Mouse (Mus musculus) MEL (cell line): ENCODE measurements around the gene Rhoh. TPM values are rescaled to one million over a fixed set of nuclear protein-coding genes. Genes with fewer than 3 reads are reported as not detected.

Experiments used
- DNase-seq: peaks from one replicate; pipeline ENCODE4 v3.0.0; 2011; ENCODE audit warnings: low read depth, low spot score
- H3K27ac ChIP-seq: 2 replicates; pipeline ENCODE4 v1.5.1; 2012; ENCODE audit warnings: low read depth, mild to moderate bottlenecking, control low read depth, low read length, moderate library complexity; ENCODE audit not compliant: control insufficient read depth
- H3K27me3 ChIP-seq, 2 experiments: fragments of 150-350 bp in 1 of 2; sonication (generic) in 1 of 2; 2 replicates each; pipeline ENCODE4 v1.6.1; 2012; ENCODE audit warnings: low read length in 2 of 2, mild to moderate bottlenecking in 2 of 2, improper control_type of control experiment in 1 of 2, moderate library complexity in 1 of 2; ENCODE audit not compliant: insufficient read depth in 2 of 2, control insufficient read depth in 1 of 2
- H3K36me3 ChIP-seq, 2 experiments: 2 replicates each; pipeline ENCODE4 v1.6.1; 2012 to 2014; ENCODE audit warnings: low read length in 2 of 2, improper control_type of control experiment in 1 of 2, inconsistent platforms in 1 of 2, mild to moderate bottlenecking in 1 of 2; ENCODE audit not compliant: insufficient read depth in 2 of 2, control insufficient read depth in 1 of 2
- H3K4me1 ChIP-seq, 2 experiments: fragments of 150-350 bp in 1 of 2; sonication (generic) in 1 of 2; 2 replicates each; pipeline ENCODE4 v1.6.1; 2012; ENCODE audit warnings: low read length in 2 of 2, improper control_type of control experiment in 1 of 2, mild to moderate bottlenecking in 1 of 2; ENCODE audit not compliant: insufficient read depth in 2 of 2, control insufficient read depth in 1 of 2
- H3K4me3 ChIP-seq, 2 experiments: fragments of 150-350 bp in 1 of 2; sonication (generic) in 1 of 2; 2 replicates each; pipeline ENCODE4 v1.5.1; 2012; ENCODE audit warnings: low read depth in 2 of 2, low read length in 2 of 2, mild to moderate bottlenecking in 2 of 2, moderate library complexity in 2 of 2, control low read depth in 1 of 2, improper control_type of control experiment in 1 of 2; ENCODE audit not compliant: control insufficient read depth in 1 of 2, insufficient read depth in 1 of 2
- H3K79me2 ChIP-seq: 2 replicates; pipeline ENCODE4 v1.6.1; 2012; ENCODE audit warnings: mild to moderate bottlenecking, low read length, moderate library complexity; ENCODE audit not compliant: control insufficient read depth, poor library complexity, insufficient read depth
- H3K9ac ChIP-seq: 2 replicates; pipeline ENCODE4 v1.6.1; 2012; ENCODE audit warnings: low read depth, mild to moderate bottlenecking, control low read depth, low read length, moderate library complexity; ENCODE audit not compliant: control insufficient read depth, poor library complexity, severe bottlenecking
- H3K9me3 ChIP-seq: fragments of 150-350 bp; sonication (generic); replicated peaks from 2 replicates; pipeline ENCODE4 v1.6.1; 2012; ENCODE audit warnings: mild to moderate bottlenecking, low read length, improper control_type of control experiment, moderate library complexity; ENCODE audit not compliant: insufficient read depth
- BHLHE40 ChIP-seq: IDR thresholded peaks from 2 replicates; pipeline ENCODE4 v1.6.1; 2012; ENCODE audit warnings: low read depth, mild to moderate bottlenecking, inconsistent platforms, low read length, improper control_type of control experiment, borderline replicate concordance
- CHD1 ChIP-seq: IDR thresholded peaks from 2 replicates; pipeline ENCODE4 v1.6.1; 2012; ENCODE audit warnings: low read depth, mild to moderate bottlenecking, inconsistent platforms, low read length, improper control_type of control experiment
- CTCF ChIP-seq, 3 experiments: IDR thresholded peaks in 2 of 3; conservative IDR thresholded peaks in 1 of 3; 2 replicates each; pipeline ENCODE4 v1.5.1; 2011 to 2012; ENCODE audit warnings: low read length in 3 of 3, low read depth in 2 of 3, mild to moderate bottlenecking in 2 of 3, improper control_type of control experiment in 1 of 3, inconsistent platforms in 1 of 3, mixed read lengths in 1 of 3, moderate library complexity in 1 of 3; ENCODE audit not compliant: control insufficient read depth in 1 of 3, insufficient read depth in 1 of 3, poor library complexity in 1 of 3, severe bottlenecking in 1 of 3
- ETS1 ChIP-seq: IDR thresholded peaks from 2 replicates; pipeline ENCODE4 v1.6.1; 2012; ENCODE audit warnings: low read depth, mild to moderate bottlenecking, inconsistent platforms, low read length, improper control_type of control experiment, moderate library complexity
- GABPA ChIP-seq: IDR thresholded peaks from 2 replicates; pipeline ENCODE4 v1.6.1; 2012; ENCODE audit warnings: low read depth, mild to moderate bottlenecking, inconsistent platforms, low read length, improper control_type of control experiment, moderate library complexity
- GATA1 ChIP-seq: IDR thresholded peaks from 2 replicates; pipeline ENCODE4 v1.6.1; 2011; ENCODE audit warnings: low read depth, low read length, improper control_type of control experiment
- JUND ChIP-seq: IDR thresholded peaks from 2 replicates; pipeline ENCODE4 v1.6.1; 2011; ENCODE audit warnings: low read depth, mild to moderate bottlenecking, improper control_type of control experiment, low read length
- KAT2A ChIP-seq: conservative IDR thresholded peaks from 2 replicates; pipeline ENCODE4 v1.6.1; 2012; ENCODE audit warnings: low read depth, low read length, improper control_type of control experiment, inconsistent platforms
- MAX ChIP-seq: IDR thresholded peaks from 2 replicates; pipeline ENCODE4 v1.6.1; 2011; ENCODE audit warnings: low read length, improper control_type of control experiment
- MAZ ChIP-seq: IDR thresholded peaks from 2 replicates; pipeline ENCODE4 v1.6.1; 2012; ENCODE audit warnings: low read depth, mild to moderate bottlenecking, inconsistent platforms, low read length, improper control_type of control experiment
- MEF2A ChIP-seq: IDR thresholded peaks from 2 replicates; pipeline ENCODE4 v1.6.1; 2014; ENCODE audit warnings: low read depth, mild to moderate bottlenecking, inconsistent platforms, low read length, improper control_type of control experiment; ENCODE audit not compliant: poor library complexity, insufficient replicate concordance, severe bottlenecking; ENCODE audit errors: extremely low read depth
- MXI1 ChIP-seq: IDR thresholded peaks from 2 replicates; pipeline ENCODE4 v1.6.1; 2011; ENCODE audit warnings: mild to moderate bottlenecking, low read depth, low read length, improper control_type of control experiment
- MYB ChIP-seq: IDR thresholded peaks from 2 replicates; pipeline ENCODE4 v1.6.1; 2011; ENCODE audit warnings: mild to moderate bottlenecking, low read depth, low read length, improper control_type of control experiment
- MYC ChIP-seq: IDR thresholded peaks from 2 replicates; pipeline ENCODE4 v1.6.1; 2011; ENCODE audit warnings: low read depth, mild to moderate bottlenecking, low read length, improper control_type of control experiment, moderate library complexity
- NELFE ChIP-seq: IDR thresholded peaks from 2 replicates; pipeline ENCODE4 v1.6.1; 2011; ENCODE audit warnings: low read depth, low read length, improper control_type of control experiment
- RAD21 ChIP-seq: IDR thresholded peaks from 2 replicates; pipeline ENCODE4 v1.6.1; 2011; ENCODE audit warnings: mild to moderate bottlenecking, low read depth, low read length, improper control_type of control experiment
- SMC3 ChIP-seq: IDR thresholded peaks from 2 replicates; pipeline ENCODE4 v1.6.1; 2011; ENCODE audit warnings: low read depth, low read length, improper control_type of control experiment
- TAL1 ChIP-seq: IDR thresholded peaks from 2 replicates; pipeline ENCODE4 v1.6.1; 2012; ENCODE audit warnings: mild to moderate bottlenecking, inconsistent platforms, low read length, moderate library complexity, mixed read lengths
- TCF12 ChIP-seq: IDR thresholded peaks from 2 replicates; pipeline ENCODE4 v1.6.1; 2014; ENCODE audit warnings: low read depth, mild to moderate bottlenecking, inconsistent platforms, low read length, improper control_type of control experiment, moderate library complexity
- UBTF ChIP-seq: IDR thresholded peaks from 2 replicates; pipeline ENCODE4 v1.6.1; 2012; ENCODE audit warnings: low read depth, mild to moderate bottlenecking, inconsistent platforms, low read length, improper control_type of control experiment, moderate library complexity, borderline replicate concordance; ENCODE audit not compliant: insufficient read depth
- USF1 ChIP-seq: IDR thresholded peaks from 2 replicates; pipeline ENCODE4 v1.6.1; 2014; ENCODE audit warnings: low read depth, mild to moderate bottlenecking, inconsistent platforms, low read length, improper control_type of control experiment, moderate library complexity
- USF2 ChIP-seq, 2 experiments: IDR thresholded peaks; 2 replicates each; pipeline ENCODE4 v1.6.1; 2011 to 2012; ENCODE audit warnings: improper control_type of control experiment in 2 of 2, low read length in 2 of 2, borderline replicate concordance in 1 of 2, inconsistent platforms in 1 of 2, low read depth in 1 of 2, mild to moderate bottlenecking in 1 of 2; ENCODE audit not compliant: insufficient read depth in 1 of 2
- ZMIZ1 ChIP-seq: IDR thresholded peaks from 2 replicates; pipeline ENCODE4 v1.6.1; 2012; ENCODE audit warnings: low read depth, mild to moderate bottlenecking, inconsistent platforms, low read length, improper control_type of control experiment, moderate library complexity
- ZNF384 ChIP-seq: IDR thresholded peaks from 2 replicates; pipeline ENCODE4 v1.6.1; 2012; ENCODE audit warnings: low read depth, mild to moderate bottlenecking, inconsistent platforms, low read length, improper control_type of control experiment
- polyA plus RNA-seq, 2 experiments: library from polyadenylated mRNA; stranded (reverse) in 1 of 2; unstranded in 1 of 2; fragments of >175 nt in 1 of 2; fragments of >200 nt in 1 of 2; gene quantifications; 2 replicates each; pipeline versions ENCODE4 v1.2.1 to v1.2.4; 2012; ENCODE audit warnings: low replicate concordance in 2 of 2, low read depth in 1 of 2; ENCODE audit not compliant: insufficient read length in 2 of 2, insufficient read depth in 1 of 2, missing spikeins in 1 of 2
- total RNA-seq: library from RNA; depleted of rRNA; stranded (reverse); fragments of 300-350 nt; gene quantifications from 2 replicates; pipeline ENCODE4 v1.2.3, GENCODE M21; 2012

Rhoh gene
- total and polyA plus RNA-seq, 3 experiments = 0.15 to 0.31 TPM; not detected in 1

DNA sequence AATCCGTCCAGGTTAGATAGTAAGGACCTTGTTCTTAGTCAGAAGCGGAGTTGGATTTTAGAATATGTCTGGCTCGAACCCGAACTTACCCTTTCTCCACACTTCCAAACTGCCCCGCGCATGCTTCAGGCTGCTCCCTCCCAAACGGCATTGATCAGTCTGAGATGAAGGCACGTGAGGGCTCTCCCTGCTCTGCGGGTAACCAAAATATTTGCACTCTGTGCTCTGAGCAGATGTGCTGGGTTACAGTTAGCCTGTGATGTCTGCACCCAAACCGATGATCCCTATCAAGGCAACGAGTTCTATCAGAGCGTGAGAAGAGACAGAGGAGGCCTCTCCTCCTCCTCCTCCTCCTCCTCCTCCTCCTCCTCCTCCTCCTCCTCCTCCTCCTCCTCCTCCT lies 3.1 kb upstream of the Rhoh start:
- Histone ChIP-seq H3K4me1 (peaks cover 0 to 26% of the 10 kb centered on the region in 2 experiments; a peak in 3 of 4 replicates), H3K79me2 (no peaks in the 10 kb centered on the region), H3K9ac (no peak overlapping the region), H3K27ac (no peak overlapping the region), H3K4me3 (no peak overlapping the region), H3K9me3 (no peaks in the 10 kb centered on the region), H3K27me3 (no peaks in the 10 kb centered on the region), H3K36me3 (peaks cover 0 to 13% of the 10 kb centered on the region in 2 experiments; a peak in 2 of 4 replicates)
- TF ChIP-seq BHLHE40 (no peak), MAX (no peak), RAD21 (no peak), CTCF (IDR thresholded peaks at IDR 0.05 in 2 of 3, conservative IDR thresholded peaks at IDR 0.05 in 1 of 3; ENCODE audit: control insufficient read depth in 1 of 3, insufficient read depth in 1 of 3, low read depth in 2 of 3, low read length in 3 of 3, poor library complexity in 1 of 3, severe bottlenecking in 1 of 3) (no peak), KAT2A (no peak), USF2 (IDR thresholded peaks at IDR 0.05; ENCODE audit: borderline replicate concordance in 1 of 2, insufficient read depth in 1 of 2, low read depth in 1 of 2, low read length in 2 of 2) (no peak), MYC (no peak), ETS1 (no peak)
- DNase-seq = no peak

DNA sequence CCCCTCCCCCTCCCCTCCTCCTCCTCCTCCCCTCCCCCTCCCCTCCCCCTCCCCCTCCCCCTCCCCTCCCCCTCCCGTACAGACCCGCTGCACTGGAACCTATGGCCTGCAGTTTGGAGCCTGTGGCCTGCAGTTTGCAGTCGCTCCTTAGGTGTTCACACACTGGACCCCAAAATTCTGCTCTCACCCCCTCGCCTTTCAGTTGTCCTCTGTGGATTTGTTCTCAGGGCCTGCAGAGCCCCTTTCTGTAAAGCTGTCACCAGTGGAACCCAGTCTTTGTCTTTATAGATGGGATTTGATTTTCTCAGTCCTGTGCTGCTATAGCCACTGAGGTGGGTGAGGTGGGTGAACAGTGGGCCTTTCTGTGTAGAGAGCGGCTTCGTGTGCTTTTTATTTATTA lies 2.7 kb upstream of the Rhoh start:
- Histone ChIP-seq H3K4me3 (no peak overlapping the region), H3K27me3 (no peaks in the 10 kb centered on the region), H3K27ac (no peak overlapping the region), H3K4me1 (peaks cover 0 to 26% of the 10 kb centered on the region in 2 experiments; a peak in 3 of 4 replicates), H3K36me3 (peaks cover 0 to 13% of the 10 kb centered on the region in 2 experiments; a peak in 2 of 4 replicates), H3K79me2 (no peaks in the 10 kb centered on the region), H3K9ac (no peak overlapping the region), H3K9me3 (no peaks in the 10 kb centered on the region)
- DNase-seq = no peak
- TF ChIP-seq MXI1 = no peak
- no peak for TF ChIP-seq TCF12
- TF ChIP-seq GATA1 = no peak
- no peak for TF ChIP-seq USF2 (IDR thresholded peaks at IDR 0.05; ENCODE audit: borderline replicate concordance in 1 of 2, insufficient read depth in 1 of 2, low read depth in 1 of 2, low read length in 2 of 2)
- TF ChIP-seq RAD21 = no peak
- TF ChIP-seq ZMIZ1 = no peak
- TF ChIP-seq CHD1 = no peak
- no peak for TF ChIP-seq ZNF384
- TF ChIP-seq MEF2A = no peak
- no peak for TF ChIP-seq SMC3
- TF ChIP-seq GABPA = no peak
- no peak for TF ChIP-seq NELFE
- TF ChIP-seq MYB = no peak
- TF ChIP-seq MAZ = no peak
- no peak for TF ChIP-seq UBTF
- no peak for TF ChIP-seq CTCF (IDR thresholded peaks at IDR 0.05 in 2 of 3, conservative IDR thresholded peaks at IDR 0.05 in 1 of 3; ENCODE audit: control insufficient read depth in 1 of 3, insufficient read depth in 1 of 3, low read depth in 2 of 3, low read length in 3 of 3, poor library complexity in 1 of 3, severe bottlenecking in 1 of 3)
- TF ChIP-seq TAL1 = no peak
- TF ChIP-seq BHLHE40 = no peak
- no peak for TF ChIP-seq JUND
- no peak for TF ChIP-seq USF1
